Mouse (Mus musculus) midbrain, embryonic 10.5 days (tissue): Measurements from ENCODE around the gene Ccdc43. TPM values are rescaled to one million over a fixed set of nuclear protein-coding genes. Genes with fewer than 3 reads are reported as not detected.
"Not testable (repeated sequence)": the region's sequence is repeated elsewhere in the genome, so short reads cannot be mapped to it uniquely, and the experiment has no call there.

Source experiments
- DNase-seq: peaks from one replicate; pipeline ENCODE4 v3.0.0-alpha.2; 2017; ENCODE audit warnings: low spot score
- H3K27ac ChIP-seq: fragments of 300-500 bp; sonication (generic); replicated peaks from 2 replicates; pipeline ENCODE4 v1.5.1; 2016; ENCODE audit warnings: mild to moderate bottlenecking
- H3K27me3 ChIP-seq: fragments of 300-500 bp; sonication (generic); 2 replicates; pipeline ENCODE4 v1.6.1; 2016; ENCODE audit warnings: low read depth, mild to moderate bottlenecking; ENCODE audit not compliant: poor library complexity, severe bottlenecking
- H3K36me3 ChIP-seq: fragments of 300-500 bp; sonication (generic); 2 replicates; pipeline ENCODE4 v1.6.1; 2016; ENCODE audit warnings: mild to moderate bottlenecking, moderate library complexity
- H3K4me1 ChIP-seq: fragments of 300-500 bp; sonication (generic); 2 replicates; pipeline ENCODE4 v1.6.1; 2016
- H3K4me3 ChIP-seq: fragments of 300-500 bp; sonication (generic); 2 replicates; pipeline ENCODE4 v1.5.1; 2016; ENCODE audit warnings: mild to moderate bottlenecking, moderate library complexity
- H3K9me3 ChIP-seq: fragments of 300-500 bp; sonication (generic); replicated peaks from 2 replicates; pipeline ENCODE4 v1.6.1; 2016; ENCODE audit warnings: mild to moderate bottlenecking
- WGBS: fragments of 180-500 bp; shearing (Covaris S2); methylation state at CpG from one replicate; pipeline ENCODE4 v1.1.7; 2016; 5-methylcytosine and 5-hydroxymethylcytosine counted together
- polyA plus RNA-seq: library from polyadenylated mRNA; unstranded; fragments of >200 nt; fragmentation: Nextera tagmentation; extraction: Ambion mirVana; gene quantifications from 2 replicates; pipeline ENCODE4 v1.2.1, GENCODE M21; 2016

The Ccdc43 gene
- polyA plus RNA-seq, 1 experiment from 2014 or later, result 63.2 TPM

- Histone ChIP-seq H3K4me3 (no peak overlapping the region), H3K4me1 (no peaks in the 10 kb centered on the region), H3K27ac (no peak overlapping the region), H3K27me3 (no peaks in the 10 kb centered on the region), H3K36me3 (no peaks in the 10 kb centered on the region), H3K9me3 (no peaks in the 10 kb centered on the region)
- WGBS, result 42% methylated on average over 7 of the region's 7 CpGs
- no peak for DNase-seq
These were observed 31.0 kb upstream of the Ccdc43 start for GRCm38 (mm10) chr11:102728614-102729013.

- no peaks in the 10 kb centered on the region for H3K27me3 ChIP-seq
- DNase-seq, result no peak
- WGBS, result 47% methylated on average over 3 of the region's 3 CpGs
- no peaks in the 10 kb centered on the region for H3K36me3 ChIP-seq
- no peaks in the 10 kb centered on the region for H3K9me3 ChIP-seq
- no peak overlapping the region for H3K27ac ChIP-seq
- no peak overlapping the region for H3K4me3 ChIP-seq
- H3K4me1 ChIP-seq, result no peaks in the 10 kb centered on the region
These were observed 28.0 kb upstream of the Ccdc43 start for GRCm38 (mm10) chr11:102725574-102725973.

GRCm38 (mm10) chr11:102716135-102716534 lies 18.6 kb upstream of the Ccdc43 start:
- Histone ChIP-seq H3K27me3 (no peaks in the 10 kb centered on the region), H3K36me3 (no peaks in the 10 kb centered on the region), H3K4me3 (no peak overlapping the region), H3K27ac (no peak overlapping the region), H3K9me3 (no peaks in the 10 kb centered on the region), H3K4me1 (no peaks in the 10 kb centered on the region)
- DNase-seq, result no peak
- WGBS, result 82% methylated on average over 7 of the region's 7 CpGs

- WGBS, result 83% methylated on average over 2 of the region's 2 CpGs
- not testable (repeated sequence) for H3K27ac ChIP-seq, H3K4me3 ChIP-seq, H3K4me1 ChIP-seq, H3K9me3 ChIP-seq, H3K27me3 ChIP-seq, DNase-seq, H3K36me3 ChIP-seq
These were observed 17.0 kb upstream of the Ccdc43 start for GRCm38 (mm10) chr11:102714578-102714977.

GRCm38 (mm10) chr11:102712411-102712810 lies 14.8 kb upstream of the Ccdc43 start:
- Histone ChIP-seq H3K4me1 (no peaks in the 10 kb centered on the region), H3K9me3 (no peaks in the 10 kb centered on the region), H3K36me3 (no peaks in the 10 kb centered on the region), H3K27me3 (no peaks in the 10 kb centered on the region), H3K27ac (no peak overlapping the region), H3K4me3 (no peak overlapping the region)
- 89% methylated on average over 4 of the region's 4 CpGs for WGBS
- no peak for DNase-seq

GRCm38 (mm10) chr11:102702206-102702605 lies 4.6 kb upstream of the Ccdc43 start:
- not testable (repeated sequence) for H3K4me3 ChIP-seq, H3K36me3 ChIP-seq, H3K4me1 ChIP-seq, H3K9me3 ChIP-seq, H3K27ac ChIP-seq, DNase-seq, H3K27me3 ChIP-seq
- 94% methylated on average over 6 of the region's 6 CpGs for WGBS

- WGBS, result 23% methylated on average over 9 of the region's 9 CpGs
- H3K9me3 ChIP-seq, result no peaks in the 10 kb centered on the region
- peak overlapping the region; percentile 91 for H3K4me3 ChIP-seq
- H3K4me1 ChIP-seq, result peaks cover 21% of the 10 kb centered on the region
- DNase-seq, result no peak
- H3K27ac ChIP-seq, result peak overlapping the region; percentile 92
- peaks cover 23% of the 10 kb centered on the region for H3K36me3 ChIP-seq
- no peaks in the 10 kb centered on the region for H3K27me3 ChIP-seq
These were observed 465 bp upstream of the Ccdc43 start for GRCm38 (mm10) chr11:102698018-102698476.

- no peaks in the 10 kb centered on the region for H3K27me3 ChIP-seq
- no peak overlapping the region for H3K27ac ChIP-seq
- H3K9me3 ChIP-seq, result no peaks in the 10 kb centered on the region
- peaks cover 47% of the 10 kb centered on the region for H3K36me3 ChIP-seq
- WGBS, result 92% methylated on average over 7 of the region's 7 CpGs
- H3K4me1 ChIP-seq, result peaks cover 21% of the 10 kb centered on the region
- DNase-seq, result no peak
- H3K4me3 ChIP-seq, result no peak overlapping the region
These were observed 2.3 kb downstream of the Ccdc43 start for GRCm38 (mm10) chr11:102695289-102695688.

- Histone ChIP-seq H3K36me3 (peaks cover 76% of the 10 kb centered on the region), H3K4me3 (no peak overlapping the region), H3K9me3 (no peaks in the 10 kb centered on the region), H3K27ac (no peak overlapping the region), H3K27me3 (no peaks in the 10 kb centered on the region), H3K4me1 (no peaks in the 10 kb centered on the region)
- peak; percentile 70 for DNase-seq
- 68% methylated on average over 6 of the region's 6 CpGs for WGBS
These were observed 7.4 kb downstream of the Ccdc43 start for GRCm38 (mm10) chr11:102690162-102690561.

- Histone ChIP-seq H3K36me3 (no peaks in the 10 kb centered on the region), H3K9me3 (peaks cover 16% of the 10 kb centered on the region), H3K27me3 (peaks cover 40% of the 10 kb centered on the region), H3K4me1 (peaks cover 9% of the 10 kb centered on the region), H3K27ac (no peak overlapping the region), H3K4me3 (peak overlapping the region; percentile 25)
- WGBS, result 50% methylated on average over 84 of the region's 84 CpGs
- DNase-seq, result no peak
These were observed 31.7 kb downstream of the Ccdc43 start for GRCm38 (mm10) chr11:102665637-102666435.

- Histone ChIP-seq H3K4me1 (peaks cover 9% of the 10 kb centered on the region), H3K36me3 (no peaks in the 10 kb centered on the region), H3K9me3 (peaks cover 16% of the 10 kb centered on the region), H3K4me3 (peak overlapping the region; percentile 25), H3K27me3 (peaks cover 40% of the 10 kb centered on the region), H3K27ac (no peak overlapping the region)
- 57% methylated on average over 33 of the region's 33 CpGs for WGBS
- no peak for DNase-seq
These were observed 32.4 kb downstream of the Ccdc43 start for GRCm38 (mm10) chr11:102665151-102665550.

GRCm38 (mm10) chr11:102663416-102663815 lies 34.2 kb downstream of the Ccdc43 start, which contains the start of gene Meioc:
Gene Meioc, plus strand, starts transcription at chr11:102663716.
- WGBS, result 75% methylated on average over 3 of the region's 3 CpGs
- Histone ChIP-seq H3K4me1 (peaks cover 9% of the 10 kb centered on the region), H3K27ac (no peak within 1 kb of the TSS), H3K27me3 (peaks cover 40% of the 10 kb centered on the region), H3K9me3 (peaks cover 16% of the 10 kb centered on the region), H3K36me3 (no peaks in the 10 kb centered on the region), H3K4me3 (no peak within 1 kb of the TSS)
- no peak for DNase-seq

- 0 out of 2 replicates have a peak, but pooled peaks cover 3% of the 10 kb centered on the region for H3K27me3 ChIP-seq
- H3K4me3 ChIP-seq, result no peak overlapping the region
- 86% methylated on average over 6 of the region's 6 CpGs for WGBS
- DNase-seq, result no peak
- H3K36me3 ChIP-seq, result no peaks in the 10 kb centered on the region
- no peaks in the 10 kb centered on the region for H3K4me1 ChIP-seq
- H3K27ac ChIP-seq, result no peak overlapping the region
- no peaks in the 10 kb centered on the region for H3K9me3 ChIP-seq
These were observed 40.7 kb downstream of the Ccdc43 start for GRCm38 (mm10) chr11:102656931-102657330.
